Mouse (Mus musculus) neural tube, embryonic 15.5 days (tissue): Measurements from ENCODE around the gene Tex30. TPM values are rescaled to one million over a fixed set of nuclear protein-coding genes. Genes with fewer than 3 reads are reported as not detected.
A peak's percentile ranks its signal among the peaks of the same experiment; 100 is the strongest.

Experiments used
- ATAC-seq: fragments of 200-750 bp; cut with Nextera tagmentation; 2 replicates; pipeline ENCODE4 v1.8.0; 2017; ENCODE audit warnings: mild to moderate bottlenecking, moderate TSS enrichment, moderate library complexity; ENCODE audit not compliant: low FRiP score
- H3K27ac ChIP-seq: fragments of 300-500 bp; sonication (generic); replicated peaks from 2 replicates; pipeline ENCODE4 v1.5.1; 2015; ENCODE audit warnings: mild to moderate bottlenecking, inconsistent platforms
- H3K27me3 ChIP-seq: fragments of 300-500 bp; sonication (generic); replicated peaks from 2 replicates; pipeline ENCODE4 v1.6.1; 2015; ENCODE audit warnings: inconsistent platforms
- H3K36me3 ChIP-seq: fragments of 300-500 bp; sonication (generic); 2 replicates; pipeline ENCODE4 v1.6.1; 2015; ENCODE audit warnings: inconsistent platforms
- H3K4me1 ChIP-seq: fragments of 300-500 bp; sonication (generic); 2 replicates; pipeline ENCODE4 v1.6.1; 2015; ENCODE audit warnings: inconsistent platforms
- H3K4me2 ChIP-seq: fragments of 300-500 bp; sonication (generic); 2 replicates; pipeline ENCODE4 v1.6.1; 2015; ENCODE audit warnings: inconsistent platforms, mild to moderate bottlenecking, moderate library complexity
- H3K4me3 ChIP-seq: fragments of 300-500 bp; sonication (generic); replicated peaks from 2 replicates; pipeline ENCODE4 v1.5.1; 2015; ENCODE audit warnings: mild to moderate bottlenecking, inconsistent platforms
- H3K9ac ChIP-seq: fragments of 300-500 bp; sonication (generic); replicated peaks from 2 replicates; pipeline ENCODE4 v1.6.1; 2015; ENCODE audit warnings: mild to moderate bottlenecking, inconsistent platforms
- H3K9me3 ChIP-seq: fragments of 300-500 bp; sonication (generic); replicated peaks from 2 replicates; pipeline ENCODE4 v1.6.1; 2016; ENCODE audit warnings: inconsistent platforms
- WGBS: fragments of 180-500 bp; shearing (Covaris S2); methylation state at CpG from one replicate; pipeline ENCODE4 v1.1.7; 2015; ENCODE audit warnings: mixed read lengths; 5-methylcytosine and 5-hydroxymethylcytosine counted together
- polyA plus RNA-seq: library from polyadenylated mRNA; unstranded; fragments of >200 nt; fragmentation: Nextera tagmentation; extraction: Ambion mirVana; gene quantifications from 2 replicates; pipeline ENCODE4 v1.2.1, GENCODE M21; 2015

The Tex30 gene
- 42.6 and 53.8 TPM in 2 replicates for polyA plus RNA-seq

GRCm38 (mm10) chr1:44102259-44102717, at the start of gene Tex30:
Gene Tex30 (minus strand): TSS chr1:44102441.
- Histone ChIP-seq H3K27ac (peak within 1 kb of the TSS; percentile 85), H3K4me2 (peak within 1 kb of the TSS; percentile 76), H3K36me3 (peaks cover 16% of the 10 kb centered on the region), H3K9me3 (no peaks in the 10 kb centered on the region), H3K4me3 (peak within 1 kb of the TSS; percentile 80), H3K9ac (peak within 1 kb of the TSS; percentile 73), H3K4me1 (peaks cover 16% of the 10 kb centered on the region), H3K27me3 (no peaks in the 10 kb centered on the region)
- ATAC-seq, result peak; percentile 98
- WGBS, result under 1% methylated on average over 54 of the region's 55 CpGs

- H3K36me3 ChIP-seq, result peaks cover 4% of the 10 kb centered on the region
- no peak for ATAC-seq
- 20% methylated on average over 6 of the region's 6 CpGs for WGBS
- H3K27ac ChIP-seq, result peak overlapping the region; percentile 97; the same call in 1 of the 2 replicates
- H3K4me2 ChIP-seq, result peak overlapping the region; percentile 73
- no peaks in the 10 kb centered on the region for H3K27me3 ChIP-seq
- H3K4me1 ChIP-seq, result peaks cover 14% of the 10 kb centered on the region
- H3K4me3 ChIP-seq, result peak overlapping the region; percentile 78
- H3K9me3 ChIP-seq, result no peaks in the 10 kb centered on the region
- H3K9ac ChIP-seq, result peak overlapping the region; percentile 87
Measured at GRCm38 (mm10) chr1:44148706-44149105, 46.5 kb upstream of the Tex30 start.

GRCm38 (mm10) chr1:44147563-44148381, 45.5 kb upstream of the Tex30 start, which contains the start of gene Ercc5:
Gene Ercc5 (plus strand): TSS chr1:44147744.
- H3K27ac ChIP-seq, result peak within 1 kb of the TSS; percentile 97
- H3K27me3 ChIP-seq, result no peaks in the 10 kb centered on the region
- H3K36me3 ChIP-seq, result peaks cover 13% of the 10 kb centered on the region
- H3K9me3 ChIP-seq, result no peaks in the 10 kb centered on the region
- peak within 1 kb of the TSS; percentile 73 for H3K4me2 ChIP-seq
- peaks cover 14% of the 10 kb centered on the region for H3K4me1 ChIP-seq
- H3K9ac ChIP-seq, result peak within 1 kb of the TSS; percentile 87
- peak; percentile 98 for ATAC-seq
- under 1% methylated on average over 66 of the region's 66 CpGs for WGBS
- H3K4me3 ChIP-seq, result peak within 1 kb of the TSS; percentile 78

GRCm38 (mm10) chr1:44142747-44143146, 40.5 kb upstream of the Tex30 start:
- Histone ChIP-seq H3K4me3 (no peak overlapping the region), H3K27me3 (no peaks in the 10 kb centered on the region), H3K4me1 (peaks cover 6% of the 10 kb centered on the region; the same call in 1 of the 2 replicates), H3K4me2 (no peak overlapping the region), H3K27ac (no peak overlapping the region), H3K9ac (no peak overlapping the region), H3K36me3 (peaks cover 42% of the 10 kb centered on the region), H3K9me3 (no peaks in the 10 kb centered on the region)
- ATAC-seq, result no peak
- 91% methylated on average over 5 of the region's 5 CpGs for WGBS

GRCm38 (mm10) chr1:44140232-44140631, 38.0 kb upstream of the Tex30 start:
- Histone ChIP-seq H3K27ac (no peak overlapping the region), H3K9me3 (no peaks in the 10 kb centered on the region), H3K27me3 (no peaks in the 10 kb centered on the region), H3K4me1 (no peaks in the 10 kb centered on the region), H3K36me3 (peaks cover 50% of the 10 kb centered on the region), H3K4me3 (no peak overlapping the region), H3K4me2 (no peak overlapping the region), H3K9ac (no peak overlapping the region)
- WGBS, result 84% methylated on average over 4 of the region's 4 CpGs
- no peak for ATAC-seq

GRCm38 (mm10) chr1:44129929-44130581, 27.8 kb upstream of the Tex30 start:
- H3K36me3 ChIP-seq, result peaks cover 46% of the 10 kb centered on the region
- H3K4me3 ChIP-seq, result no peak overlapping the region
- H3K27me3 ChIP-seq, result no peaks in the 10 kb centered on the region
- no peak overlapping the region for H3K9ac ChIP-seq
- H3K4me2 ChIP-seq, result no peak overlapping the region
- H3K4me1 ChIP-seq, result no peaks in the 10 kb centered on the region
- ATAC-seq, result no peak
- no peaks in the 10 kb centered on the region for H3K9me3 ChIP-seq
- WGBS, result 92% methylated on average over 4 of the region's 4 CpGs
- H3K27ac ChIP-seq, result no peak overlapping the region

- H3K4me1 ChIP-seq, result peaks cover 7% of the 10 kb centered on the region
- no peak overlapping the region for H3K27ac ChIP-seq
- H3K27me3 ChIP-seq, result no peaks in the 10 kb centered on the region
- H3K36me3 ChIP-seq, result peaks cover 29% of the 10 kb centered on the region
- H3K9ac ChIP-seq, result no peak overlapping the region
- H3K4me2 ChIP-seq, result no peak overlapping the region
- no peak for ATAC-seq
- H3K9me3 ChIP-seq, result no peaks in the 10 kb centered on the region
- 92% methylated on average over 4 of the region's 4 CpGs for WGBS
- H3K4me3 ChIP-seq, result no peak overlapping the region
Measured at GRCm38 (mm10) chr1:44125590-44125989, 23.3 kb upstream of the Tex30 start.

GRCm38 (mm10) chr1:44122256-44122655, 20.0 kb upstream of the Tex30 start:
- peaks cover 18% of the 10 kb centered on the region for H3K4me1 ChIP-seq
- peaks cover 13% of the 10 kb centered on the region for H3K36me3 ChIP-seq
- H3K4me2 ChIP-seq, result no peak overlapping the region
- 82% methylated on average over 3 of the region's 3 CpGs for WGBS
- no peak overlapping the region for H3K9ac ChIP-seq
- no peak overlapping the region for H3K4me3 ChIP-seq
- ATAC-seq, result no peak
- H3K9me3 ChIP-seq, result no peaks in the 10 kb centered on the region
- no peaks in the 10 kb centered on the region for H3K27me3 ChIP-seq
- H3K27ac ChIP-seq, result no peak overlapping the region

- peaks cover 18% of the 10 kb centered on the region for H3K4me1 ChIP-seq
- H3K9ac ChIP-seq, result peak overlapping the region; percentile 93
- peak overlapping the region; percentile 80 for H3K4me3 ChIP-seq
- H3K27ac ChIP-seq, result peak overlapping the region; percentile 97
- peak overlapping the region; percentile 83 for H3K4me2 ChIP-seq
- peaks cover 7% of the 10 kb centered on the region for H3K36me3 ChIP-seq
- 5% methylated on average over 6 of the region's 6 CpGs for WGBS
- no peaks in the 10 kb centered on the region for H3K27me3 ChIP-seq
- peak; percentile 26 for ATAC-seq
- H3K9me3 ChIP-seq, result no peaks in the 10 kb centered on the region
Measured at GRCm38 (mm10) chr1:44120074-44120406, 17.8 kb upstream of the Tex30 start.

GRCm38 (mm10) chr1:44119201-44120073, 17.2 kb upstream of the Tex30 start:
- H3K27me3 ChIP-seq, result no peaks in the 10 kb centered on the region
- H3K27ac ChIP-seq, result peak overlapping the region; percentile 97
- H3K4me1 ChIP-seq, result peaks cover 18% of the 10 kb centered on the region
- H3K4me3 ChIP-seq, result peak overlapping the region; percentile 80
- H3K9ac ChIP-seq, result peak overlapping the region; percentile 93
- no peaks in the 10 kb centered on the region for H3K9me3 ChIP-seq
- under 1% methylated on average over 42 of the region's 43 CpGs for WGBS
- H3K4me2 ChIP-seq, result peak overlapping the region; percentile 83
- peaks cover 12% of the 10 kb centered on the region for H3K36me3 ChIP-seq
- ATAC-seq, result peak; percentile 88
